Mouse (Mus musculus) MEL (cell line): ENCODE data around the gene Arhgap45.

ENCODE experiments used
- CTCF ChIP-seq, 3 experiments: IDR thresholded peaks in 2 of 3; conservative IDR thresholded peaks in 1 of 3; 2 replicates each; pipeline ENCODE4 v1.5.1; 2011 to 2012; ENCODE audit warnings: low read length in 3 of 3, low read depth in 2 of 3, mild to moderate bottlenecking in 2 of 3, improper control_type of control experiment in 1 of 3, inconsistent platforms in 1 of 3, mixed read lengths in 1 of 3, moderate library complexity in 1 of 3; ENCODE audit not compliant: control insufficient read depth in 1 of 3, insufficient read depth in 1 of 3, poor library complexity in 1 of 3, severe bottlenecking in 1 of 3
- EP300 ChIP-seq, 2 experiments: IDR thresholded peaks; 2 replicates each; pipeline ENCODE4 v1.6.1; 2011; ENCODE audit warnings: improper control_type of control experiment in 2 of 2, low read length in 2 of 2, low read depth in 1 of 2, mild to moderate bottlenecking in 1 of 2
- MAX ChIP-seq: IDR thresholded peaks from 2 replicates; pipeline ENCODE4 v1.6.1; 2011; ENCODE audit warnings: low read length, improper control_type of control experiment
- MEF2A ChIP-seq: IDR thresholded peaks from 2 replicates; pipeline ENCODE4 v1.6.1; 2014; ENCODE audit warnings: low read depth, mild to moderate bottlenecking, inconsistent platforms, low read length, improper control_type of control experiment; ENCODE audit not compliant: poor library complexity, insufficient replicate concordance, severe bottlenecking; ENCODE audit errors: extremely low read depth
- MXI1 ChIP-seq: IDR thresholded peaks from 2 replicates; pipeline ENCODE4 v1.6.1; 2011; ENCODE audit warnings: mild to moderate bottlenecking, low read depth, low read length, improper control_type of control experiment
- MYB ChIP-seq: IDR thresholded peaks from 2 replicates; pipeline ENCODE4 v1.6.1; 2011; ENCODE audit warnings: mild to moderate bottlenecking, low read depth, low read length, improper control_type of control experiment
- POLR2A ChIP-seq, 2 experiments: IDR thresholded peaks; 2 replicates each; pipeline ENCODE4 v1.6.1; 2011 to 2012; ENCODE audit warnings: low read length in 2 of 2, mild to moderate bottlenecking in 2 of 2, control low read depth in 1 of 2, improper control_type of control experiment in 1 of 2, low read depth in 1 of 2, moderate library complexity in 1 of 2; ENCODE audit not compliant: control insufficient read depth in 1 of 2, insufficient read depth in 1 of 2, poor library complexity in 1 of 2
- TAL1 ChIP-seq: IDR thresholded peaks from 2 replicates; pipeline ENCODE4 v1.6.1; 2012; ENCODE audit warnings: mild to moderate bottlenecking, inconsistent platforms, low read length, moderate library complexity, mixed read lengths
- USF2 ChIP-seq, 2 experiments: IDR thresholded peaks; 2 replicates each; pipeline ENCODE4 v1.6.1; 2011 to 2012; ENCODE audit warnings: improper control_type of control experiment in 2 of 2, low read length in 2 of 2, borderline replicate concordance in 1 of 2, inconsistent platforms in 1 of 2, low read depth in 1 of 2, mild to moderate bottlenecking in 1 of 2; ENCODE audit not compliant: insufficient read depth in 1 of 2
- ZC3H11A ChIP-seq: IDR thresholded peaks from 2 replicates; pipeline ENCODE4 v1.6.1; 2012; ENCODE audit warnings: low read depth, mild to moderate bottlenecking, inconsistent platforms, low read length, improper control_type of control experiment

- TF ChIP-seq MYB (no peak), CTCF (IDR thresholded peaks at IDR 0.05 in 2 of 3, conservative IDR thresholded peaks at IDR 0.05 in 1 of 3; ENCODE audit: control insufficient read depth in 1 of 3, insufficient read depth in 1 of 3, low read depth in 2 of 3, low read length in 3 of 3, poor library complexity in 1 of 3, severe bottlenecking in 1 of 3) (no peak), ZC3H11A (no peak), TAL1 (no peak), POLR2A (IDR thresholded peaks at IDR 0.05; ENCODE audit: control insufficient read depth in 1 of 2, insufficient read depth in 1 of 2, low read depth in 1 of 2, low read length in 2 of 2, poor library complexity in 1 of 2) (no peak), MEF2A (no peak), EP300 (IDR thresholded peaks at IDR 0.05; ENCODE audit: low read depth in 1 of 2, low read length in 2 of 2) (no peak), MXI1 (no peak), MAX (no peak), USF2 (IDR thresholded peaks at IDR 0.05; ENCODE audit: borderline replicate concordance in 1 of 2, insufficient read depth in 1 of 2, low read depth in 1 of 2, low read length in 2 of 2) (no peak)
Measured at GRCm38 (mm10) chr10:80013609-80014008, 2.8 kb upstream of the Arhgap45 start.
